Mouse (Mus musculus) ZHBTc4 (cell line): Measurements from ENCODE around the gene Fam69b.

Experiments
- DNase-seq: peaks from one replicate; pipeline ENCODE4 v3.0.0-alpha.2; 2011; ENCODE audit warnings: low read depth, low spot score

Fam69b gene

GRCm38 (mm10) chr2:26627921-26628739 is at the start of gene Fam69b:
Gene Fam69b (plus strand): TSS chr2:26628457.
- peak; percentile 91 for DNase-seq

GRCm38 (mm10) chr2:26579714-26580113 is 48.5 kb upstream of the Fam69b start, which contains the start of gene Egfl7:
Gene Egfl7 (plus strand): TSS chr2:26580014.
- no peak for DNase-seq

GRCm38 (mm10) chr2:26580751-26581150 is 47.5 kb upstream of the Fam69b start:
- DNase-seq = no peak

- DNase-seq = peak; percentile 41
Measured at GRCm38 (mm10) chr2:26582203-26582602, 46.1 kb upstream of the Fam69b start.

- no peak for DNase-seq
Measured at GRCm38 (mm10) chr2:26582741-26583140, 45.5 kb upstream of the Fam69b start.

DNA sequence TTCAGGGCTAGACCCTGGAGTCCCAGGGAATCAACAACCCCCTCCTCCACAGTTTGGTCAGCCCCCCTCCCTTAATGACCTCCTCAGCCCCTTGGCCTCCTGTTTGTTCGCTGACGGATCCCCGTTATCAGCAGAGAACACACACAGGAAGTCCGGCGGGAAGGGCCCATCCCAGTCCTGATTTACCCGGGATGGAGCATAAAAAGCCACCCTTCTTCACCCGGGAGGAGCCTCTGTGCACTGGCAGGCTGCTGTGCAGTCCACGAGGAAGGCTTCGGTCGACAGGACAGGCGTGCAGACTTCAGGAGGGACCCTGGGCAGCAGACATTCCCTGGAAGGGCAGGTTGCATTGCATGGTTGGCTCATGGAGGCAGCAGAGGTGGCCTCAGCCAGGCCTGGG is 44.6 kb upstream of the Fam69b start:
- DNase-seq = no peak

DNA sequence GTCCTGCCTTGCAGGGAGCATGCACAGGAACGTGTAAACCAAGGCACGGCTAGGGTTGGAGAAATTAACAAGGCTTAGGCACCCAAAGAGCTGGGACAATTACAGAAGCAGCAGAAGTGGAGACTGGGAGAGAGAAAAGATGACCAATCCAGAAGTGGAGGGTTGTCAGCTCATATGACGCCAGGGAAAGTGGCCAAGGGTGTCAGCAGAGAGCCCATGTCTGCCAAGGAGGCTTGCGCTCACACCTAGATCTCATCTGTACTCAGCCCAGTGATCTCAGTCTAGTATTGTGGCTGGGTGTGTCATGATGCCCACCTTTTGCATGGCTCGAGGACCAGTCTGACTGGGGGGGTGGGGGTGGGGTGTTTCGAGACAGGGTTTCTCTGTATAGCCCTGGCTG is 42.5 kb upstream of the Fam69b start:
- DNase-seq = no peak

DNA sequence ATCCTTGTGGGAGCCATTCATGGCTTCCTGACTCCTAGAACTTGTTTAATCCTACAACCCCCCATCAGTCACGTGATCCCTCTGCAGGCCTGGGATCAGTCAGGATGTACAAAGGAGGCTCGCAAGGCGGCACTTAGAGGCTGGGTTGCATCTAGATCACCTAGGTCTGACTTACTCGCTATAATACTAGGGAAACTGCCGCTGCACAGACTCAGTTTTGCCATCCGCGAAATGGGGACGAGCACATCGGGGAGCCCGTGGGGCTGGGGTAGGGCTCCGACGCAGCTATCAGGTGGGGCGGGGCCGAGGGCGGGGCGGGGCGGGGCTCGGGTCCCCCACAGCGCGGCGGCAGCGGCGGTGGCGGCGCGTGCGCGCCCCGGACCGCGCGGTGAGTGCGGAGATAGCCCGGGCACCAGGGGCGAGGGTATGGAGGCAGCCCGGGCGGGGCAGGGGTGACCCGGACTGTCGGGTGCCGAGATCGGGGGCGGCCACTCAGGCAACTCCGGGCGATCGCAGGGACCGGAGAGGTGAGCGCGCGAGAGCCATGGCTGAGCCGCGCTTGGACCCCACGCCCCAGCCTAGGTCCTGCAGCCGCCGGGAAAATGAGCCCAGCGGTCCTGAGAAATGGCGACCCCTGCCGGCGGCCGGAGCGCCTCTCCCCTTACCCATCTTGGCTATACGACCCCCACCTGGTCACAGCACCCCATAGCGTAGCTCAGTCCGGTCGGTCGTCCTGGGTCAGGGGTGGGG is 41.8 kb upstream of the Fam69b start, which contains the start of gene Gm20532:
Gene Gm20532, plus strand, starts transcription at position 346 of the 750 bp plus-strand sequence.
- peak; percentile 91 for DNase-seq

DNA sequence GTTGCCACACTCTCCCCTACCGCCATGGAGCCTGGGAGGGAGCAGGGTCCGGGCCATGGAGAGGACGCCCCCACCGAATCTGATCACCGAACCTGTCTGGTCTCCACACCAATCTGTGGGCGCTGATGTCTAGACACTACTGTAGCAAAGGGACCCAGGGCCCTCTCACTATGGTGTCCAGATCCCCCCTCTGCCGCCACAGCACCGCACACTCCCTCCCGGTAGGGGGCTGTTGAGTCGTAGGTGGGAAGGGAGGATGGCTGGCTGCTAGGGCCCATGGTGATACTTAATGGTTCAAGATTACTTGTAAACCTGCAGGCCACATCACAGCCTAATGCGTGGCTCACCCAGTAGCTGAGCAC is 41.2 kb upstream of the Fam69b start:
- peak; percentile 80 for DNase-seq

- no peak for DNase-seq
Measured at GRCm38 (mm10) chr2:26588573-26588972, 39.7 kb upstream of the Fam69b start.

DNA sequence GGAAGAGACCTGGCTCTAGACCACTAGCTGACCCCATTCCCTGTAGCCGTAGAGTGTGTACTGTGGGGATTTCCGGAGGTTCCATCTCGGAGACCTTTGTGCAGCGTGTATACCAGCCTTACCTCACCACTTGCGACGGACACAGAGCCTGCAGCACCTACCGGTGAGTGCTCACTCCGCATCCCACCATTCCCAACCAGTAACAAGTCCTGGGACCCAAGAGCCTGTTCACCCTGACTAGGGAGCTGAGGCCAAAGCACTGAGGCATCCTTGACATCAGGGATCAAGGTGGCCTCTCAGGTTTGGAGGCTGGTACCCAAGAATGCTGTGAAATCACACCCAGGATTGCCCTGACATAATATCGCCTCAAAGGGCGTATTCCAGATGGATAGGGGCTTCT is 39.0 kb upstream of the Fam69b start:
- no peak for DNase-seq

DNA sequence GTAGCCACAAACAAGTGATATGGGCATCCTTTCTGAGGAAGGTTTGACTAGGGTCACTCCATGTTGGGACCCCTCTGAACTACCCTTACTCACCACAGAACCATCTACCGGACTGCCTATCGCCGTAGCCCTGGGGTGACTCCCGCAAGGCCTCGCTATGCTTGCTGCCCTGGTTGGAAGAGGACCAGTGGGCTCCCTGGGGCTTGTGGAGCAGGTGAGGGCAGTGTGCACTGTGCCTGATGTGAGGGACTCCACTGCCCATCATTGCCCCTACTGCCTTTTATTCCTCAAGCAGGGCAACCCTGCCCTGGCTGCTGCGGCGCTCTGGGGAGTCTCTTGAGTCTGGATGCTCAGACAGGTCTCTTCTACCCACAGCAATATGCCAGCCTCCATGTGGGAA is 38.0 kb upstream of the Fam69b start:
- no peak for DNase-seq

- DNase-seq = no peak
Measured at GRCm38 (mm10) chr2:26590962-26591361, 37.3 kb upstream of the Fam69b start.

DNA sequence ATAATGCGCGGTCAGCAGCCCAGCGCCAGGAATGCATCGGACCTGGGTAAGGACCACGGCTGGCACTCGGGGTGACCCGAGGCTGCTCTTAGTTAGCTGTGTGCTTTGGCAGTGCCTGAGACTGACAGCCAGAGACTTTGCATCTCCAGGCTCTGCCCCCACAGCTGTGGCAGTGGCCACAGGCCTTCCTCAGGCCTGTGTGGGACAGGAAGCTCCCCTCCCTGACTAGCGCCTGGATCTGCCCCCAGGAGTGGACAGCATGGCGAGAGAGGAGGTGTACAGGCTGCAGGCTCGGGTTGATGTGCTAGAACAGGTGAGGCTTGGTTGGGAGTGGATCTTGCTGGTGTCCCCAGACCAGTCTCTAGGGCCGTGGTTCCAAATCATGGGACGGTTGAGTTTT is 36.8 kb upstream of the Fam69b start:
- no peak for DNase-seq

- DNase-seq = no peak
Measured at GRCm38 (mm10) chr2:26593211-26594021, 34.8 kb upstream of the Fam69b start.

- DNase-seq = peak; percentile 93
Measured at GRCm38 (mm10) chr2:26594022-26594346, 34.3 kb upstream of the Fam69b start.

DNA sequence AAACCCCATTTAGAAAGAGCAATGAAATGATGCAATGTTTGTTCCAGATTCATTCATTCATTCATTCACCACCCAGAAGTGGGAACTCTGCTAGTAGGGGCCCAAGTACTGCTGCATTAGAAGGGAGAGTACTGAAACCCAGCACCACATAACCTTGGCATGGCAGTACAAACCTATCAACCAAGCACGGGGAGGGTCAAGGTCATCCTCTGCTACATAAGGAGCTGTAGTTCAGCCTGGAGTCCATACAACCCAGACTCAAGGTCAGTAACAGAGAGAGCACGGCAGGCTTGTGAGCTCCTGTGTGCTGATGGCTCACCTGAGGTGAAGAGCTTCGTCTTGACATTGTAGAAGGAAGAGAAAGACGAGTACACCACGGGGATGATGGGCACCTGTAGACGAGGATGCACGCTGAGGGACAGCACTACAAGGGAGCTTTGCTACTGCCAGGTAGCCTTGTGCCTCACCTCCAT is 33.8 kb upstream of the Fam69b start:
- peak; percentile 60 for DNase-seq

- DNase-seq = no peak
Measured at GRCm38 (mm10) chr2:26594934-26595724, 33.1 kb upstream of the Fam69b start.

DNA sequence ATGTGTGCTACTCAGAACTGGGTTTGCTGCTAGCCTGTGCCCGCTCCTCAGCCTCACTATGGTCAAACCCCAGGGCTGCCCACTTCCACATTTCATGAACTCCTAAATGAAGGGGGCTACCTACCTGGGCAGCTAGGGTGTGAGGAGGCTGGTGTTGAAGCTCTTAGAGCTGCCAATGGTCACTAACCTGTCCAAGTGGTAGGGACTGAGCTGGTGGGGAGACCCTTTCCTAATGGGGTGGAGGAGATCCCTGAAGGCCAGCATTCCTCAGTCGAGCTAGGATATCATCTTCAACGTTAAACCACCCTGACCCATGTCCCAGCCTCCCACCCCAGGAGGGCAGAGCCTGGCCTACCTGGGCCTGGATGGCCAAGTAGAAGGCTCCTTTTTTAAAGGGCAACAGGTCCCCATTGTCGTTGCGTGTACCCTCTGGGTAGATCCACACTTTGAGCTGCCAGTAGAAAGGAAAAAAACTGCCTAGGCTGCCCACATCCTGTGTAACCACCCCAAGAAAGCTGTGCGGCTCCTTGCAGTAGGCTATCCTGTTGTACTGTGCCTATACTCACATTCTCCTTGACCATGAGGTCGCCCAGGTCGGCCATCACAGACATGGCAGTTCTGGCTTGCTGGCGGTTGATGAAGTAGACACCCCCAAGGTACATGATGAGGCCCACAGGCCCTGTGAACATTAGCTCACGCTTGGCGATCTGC is 32.4 kb upstream of the Fam69b start:
- DNase-seq = no peak

DNA sequence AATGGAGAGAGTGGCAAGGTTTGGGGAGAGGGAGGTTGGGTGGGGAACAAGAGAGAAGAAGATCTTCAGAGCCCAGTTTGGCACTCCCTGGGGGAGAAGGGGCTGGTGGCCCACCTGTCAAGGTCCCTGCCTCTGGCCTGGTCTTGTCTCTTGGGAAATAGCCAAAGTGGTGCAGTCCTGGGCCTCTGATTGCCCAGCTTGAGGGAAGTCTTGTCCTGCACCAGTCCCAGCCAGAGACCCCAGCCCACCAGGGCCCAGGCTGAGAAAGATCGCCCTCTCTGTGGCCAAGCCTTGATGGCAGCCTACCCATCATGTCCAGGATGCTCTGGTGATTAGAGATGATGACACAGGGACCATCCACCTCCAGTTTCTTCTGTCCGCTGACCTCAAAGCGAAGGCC is 31.4 kb upstream of the Fam69b start:
- DNase-seq = no peak

DNA sequence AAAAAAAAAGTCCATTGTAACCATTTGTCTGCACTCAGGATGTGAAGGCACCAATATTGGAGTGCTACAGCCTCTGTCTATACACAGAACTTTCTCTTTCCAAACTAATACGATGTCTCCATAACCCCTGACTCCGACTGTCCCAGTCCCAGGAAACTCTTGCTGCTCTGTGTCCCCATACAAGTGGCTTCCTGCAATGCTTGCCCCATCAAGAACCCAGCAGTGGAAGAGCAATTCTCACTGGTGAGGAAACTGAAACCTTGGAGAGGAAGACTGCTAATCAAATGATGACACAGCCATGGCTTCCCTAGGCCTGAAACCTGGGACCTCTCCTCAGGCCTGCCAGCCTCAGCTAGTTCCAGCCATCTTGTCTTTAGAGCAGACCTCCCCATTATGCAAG is 30.4 kb upstream of the Fam69b start:
- DNase-seq = no peak
